Mouse (Mus musculus): ENCODE results near the gene Adap1. TPM values are rescaled to one million over a fixed set of nuclear protein-coding genes. Genes with fewer than 3 reads are reported as not detected.
A peak's percentile ranks its signal among the peaks of the same experiment; 100 is the strongest.

The Adap1 gene
- polyA plus RNA-seq, 1 experiment = 29.5 TPM

DNA sequence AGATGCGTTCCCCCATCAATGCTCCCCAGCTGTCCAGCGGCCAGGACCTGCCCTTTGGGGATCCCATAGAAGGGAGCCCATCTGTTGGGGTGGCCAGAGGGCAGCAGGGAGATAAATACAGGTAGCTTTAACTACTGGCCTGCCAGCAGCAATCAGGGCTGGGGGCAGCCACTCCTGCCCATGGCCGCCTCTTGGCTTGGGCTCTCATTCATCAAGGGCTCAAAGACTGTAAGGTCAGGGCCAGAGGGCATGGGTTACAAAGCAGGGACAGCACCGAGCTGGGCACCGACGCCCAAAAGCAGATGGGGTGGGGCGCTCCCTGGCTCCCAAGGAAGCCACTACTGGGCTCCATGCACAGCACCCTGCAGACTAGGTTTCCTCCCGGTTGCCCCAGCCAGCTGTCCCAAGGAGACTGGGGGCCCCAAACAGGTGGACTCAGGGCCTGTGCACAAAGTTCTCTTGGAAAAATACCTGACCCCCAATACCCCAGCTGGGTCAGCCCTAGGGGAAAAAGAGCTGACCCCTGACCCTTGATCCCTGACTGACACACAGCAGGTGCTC is 53.3 kb downstream of the Adap1 start:
- no peak overlapping the region for H3K4me3 ChIP-seq (ENCODE audit: insufficient read depth, low read depth, low read length)
- TF ChIP-seq POLR2A (IDR thresholded peaks at IDR 0.05; ENCODE audit: low read depth, low read length) = no peak
- no peak for TF ChIP-seq CTCF (conservative IDR thresholded peaks at IDR 0.05; ENCODE audit: insufficient read depth, insufficient read length, low read depth, low read length)
- 64% methylated on average over 8 of the region's 8 CpGs for WGBS
- H3K36me3 ChIP-seq (ENCODE audit: control insufficient read depth, insufficient read depth, low read length) = no peaks in the 10 kb centered on the region
- DNase-seq = no peak
- no peak overlapping the region for H3K27ac ChIP-seq (ENCODE audit: insufficient read depth, low read depth, low read length)
- H3K27me3 ChIP-seq (replicated peaks; ENCODE audit: control insufficient read depth, insufficient read depth, low read length) = no peaks in the 10 kb centered on the region
- H3K4me1 ChIP-seq (ENCODE audit: control insufficient read depth, insufficient read depth, low read length) = no peaks in the 10 kb centered on the region

DNA sequence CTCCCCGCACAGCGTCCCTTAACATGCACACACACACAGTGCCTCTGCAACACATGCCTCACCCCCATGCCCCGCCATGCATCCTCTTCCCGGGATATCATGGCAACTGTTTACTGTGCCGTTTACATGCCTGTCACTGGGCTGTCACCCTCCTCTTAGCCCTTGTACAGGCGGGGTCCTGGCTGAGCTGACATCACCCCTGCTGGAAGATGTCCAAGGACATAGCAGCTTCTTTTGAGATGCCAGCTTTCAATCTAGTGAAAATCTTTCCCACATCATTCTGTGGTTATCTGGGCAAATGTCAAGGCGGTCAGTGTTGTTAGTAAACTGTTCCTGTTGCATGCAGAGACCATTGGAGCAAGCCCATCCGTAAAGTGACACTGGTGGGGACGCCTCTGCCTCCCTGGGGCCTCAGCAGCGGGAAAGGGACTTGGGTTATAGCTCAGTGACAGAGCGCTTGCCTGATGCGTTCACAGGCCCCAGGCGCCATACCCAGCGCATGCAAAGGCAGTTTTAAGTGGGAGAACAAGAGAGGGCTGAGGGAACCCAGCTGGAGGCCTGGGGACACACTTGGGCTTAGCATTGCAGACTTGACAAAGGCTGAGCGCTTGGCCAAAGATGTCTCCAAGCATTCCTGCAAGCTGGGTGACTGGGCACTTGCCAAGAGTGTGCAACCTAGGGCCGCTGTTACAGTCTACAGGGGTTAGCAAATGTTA is 54.5 kb downstream of the Adap1 start:
- Histone ChIP-seq H3K4me1 (ENCODE audit: control insufficient read depth, insufficient read depth, low read length) (no peaks in the 10 kb centered on the region), H3K36me3 (ENCODE audit: control insufficient read depth, insufficient read depth, low read length) (no peaks in the 10 kb centered on the region), H3K27ac (ENCODE audit: insufficient read depth, low read depth, low read length) (no peak overlapping the region), H3K27me3 (replicated peaks; ENCODE audit: control insufficient read depth, insufficient read depth, low read length) (no peaks in the 10 kb centered on the region), H3K4me3 (ENCODE audit: insufficient read depth, low read depth, low read length) (no peak overlapping the region)
- no peak for DNase-seq
- TF ChIP-seq CTCF (conservative IDR thresholded peaks at IDR 0.05; ENCODE audit: insufficient read depth, insufficient read length, low read depth, low read length) (no peak), POLR2A (IDR thresholded peaks at IDR 0.05; ENCODE audit: low read depth, low read length) (no peak)
- 71% methylated on average over 16 of the region's 16 CpGs for WGBS

DNA sequence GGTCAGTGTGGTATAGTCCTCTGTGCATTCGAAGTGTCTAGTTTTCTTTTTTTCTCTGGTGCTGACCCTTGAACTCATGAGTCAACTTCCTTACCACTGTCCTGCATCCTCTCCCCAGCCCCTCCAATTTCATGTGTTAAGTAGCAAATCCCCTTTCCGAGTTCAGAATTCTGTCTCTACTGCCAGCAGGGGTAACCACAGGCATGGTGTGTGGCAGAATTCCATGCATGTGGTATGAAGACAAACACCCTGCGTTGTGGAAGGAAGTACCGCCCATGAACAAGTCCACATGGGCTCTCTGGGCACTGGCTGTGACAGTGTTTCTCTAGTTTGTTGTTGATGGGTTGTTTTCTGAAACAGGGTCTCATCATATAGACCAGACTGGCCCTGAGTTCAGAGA is 57.8 kb downstream of the Adap1 start:
- DNase-seq = no peak
- Histone ChIP-seq H3K36me3 (ENCODE audit: control insufficient read depth, insufficient read depth, low read length) (no peaks in the 10 kb centered on the region), H3K27ac (ENCODE audit: insufficient read depth, low read depth, low read length) (no peak overlapping the region), H3K27me3 (replicated peaks; ENCODE audit: control insufficient read depth, insufficient read depth, low read length) (no peaks in the 10 kb centered on the region), H3K4me1 (ENCODE audit: control insufficient read depth, insufficient read depth, low read length) (no peaks in the 10 kb centered on the region), H3K4me3 (ENCODE audit: insufficient read depth, low read depth, low read length) (no peak overlapping the region)
- 69% methylated on average over 4 of the region's 4 CpGs for WGBS
- TF ChIP-seq CTCF (conservative IDR thresholded peaks at IDR 0.05; ENCODE audit: insufficient read depth, insufficient read length, low read depth, low read length) = no peak
- TF ChIP-seq POLR2A (IDR thresholded peaks at IDR 0.05; ENCODE audit: low read depth, low read length) = no peak

DNA sequence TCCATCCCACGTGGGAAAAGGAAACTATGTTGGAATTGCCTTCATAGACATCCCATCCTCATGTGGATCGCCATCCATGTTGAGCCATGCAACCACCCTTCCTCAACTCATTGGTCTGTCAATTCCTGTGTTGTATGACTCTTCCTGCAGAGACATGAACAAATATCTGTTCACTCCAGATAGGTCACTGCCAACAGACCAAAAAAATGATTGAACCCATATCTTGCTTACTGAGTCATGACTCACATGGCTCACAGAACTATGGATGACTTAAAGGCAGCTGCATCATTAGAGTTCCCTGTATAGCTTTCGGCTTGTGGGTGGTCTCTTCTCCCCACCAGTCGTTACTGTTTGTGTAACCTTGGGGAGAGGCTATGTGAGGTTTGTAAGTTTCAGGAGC is 64.0 kb downstream of the Adap1 start:
- no peak for TF ChIP-seq CTCF (conservative IDR thresholded peaks at IDR 0.05; ENCODE audit: insufficient read depth, insufficient read length, low read depth, low read length)
- no peak for TF ChIP-seq POLR2A (IDR thresholded peaks at IDR 0.05; ENCODE audit: low read depth, low read length)
- Histone ChIP-seq H3K4me1 (ENCODE audit: control insufficient read depth, insufficient read depth, low read length) (peaks cover 22% of the 10 kb centered on the region; the same call in 1 of the 2 replicates), H3K4me3 (ENCODE audit: insufficient read depth, low read depth, low read length) (no peak overlapping the region), H3K27ac (ENCODE audit: insufficient read depth, low read depth, low read length) (no peak overlapping the region), H3K36me3 (ENCODE audit: control insufficient read depth, insufficient read depth, low read length) (no peaks in the 10 kb centered on the region), H3K27me3 (replicated peaks; ENCODE audit: control insufficient read depth, insufficient read depth, low read length) (no peaks in the 10 kb centered on the region)
- no peak for DNase-seq
- WGBS = 92% methylated on average over 4 of the region's 4 CpGs

DNA sequence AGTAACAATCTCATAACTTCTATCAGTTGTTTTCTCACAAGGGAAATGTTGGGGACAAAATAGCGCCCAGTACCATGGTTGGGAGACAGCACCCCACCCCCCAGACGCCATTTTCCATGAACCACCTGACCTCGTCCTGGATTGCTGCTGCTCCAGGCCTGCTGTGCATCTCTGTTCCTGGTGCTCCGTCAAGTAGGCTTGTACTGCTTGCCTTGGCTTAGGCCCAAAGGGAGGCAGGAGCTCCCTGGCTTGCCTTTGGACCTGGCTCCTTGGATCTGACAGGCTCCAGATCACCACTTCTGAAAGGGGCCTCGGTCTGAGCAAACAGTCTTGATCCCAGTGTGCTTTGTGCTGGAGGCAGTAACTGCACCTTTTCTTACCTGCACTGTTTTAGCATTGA is 65.6 kb downstream of the Adap1 start:
- Histone ChIP-seq H3K36me3 (ENCODE audit: control insufficient read depth, insufficient read depth, low read length) (no peaks in the 10 kb centered on the region), H3K27ac (ENCODE audit: insufficient read depth, low read depth, low read length) (no peak overlapping the region), H3K27me3 (replicated peaks; ENCODE audit: control insufficient read depth, insufficient read depth, low read length) (no peaks in the 10 kb centered on the region), H3K4me3 (ENCODE audit: insufficient read depth, low read depth, low read length) (no peak overlapping the region), H3K4me1 (ENCODE audit: control insufficient read depth, insufficient read depth, low read length) (peaks cover 28% of the 10 kb centered on the region)
- TF ChIP-seq CTCF (conservative IDR thresholded peaks at IDR 0.05; ENCODE audit: insufficient read depth, insufficient read length, low read depth, low read length) (no peak), POLR2A (IDR thresholded peaks at IDR 0.05; ENCODE audit: low read depth, low read length) (no peak)
- peak; percentile 74 for DNase-seq
- WGBS = 57% methylated on average over 5 of the region's 5 CpGs

DNA sequence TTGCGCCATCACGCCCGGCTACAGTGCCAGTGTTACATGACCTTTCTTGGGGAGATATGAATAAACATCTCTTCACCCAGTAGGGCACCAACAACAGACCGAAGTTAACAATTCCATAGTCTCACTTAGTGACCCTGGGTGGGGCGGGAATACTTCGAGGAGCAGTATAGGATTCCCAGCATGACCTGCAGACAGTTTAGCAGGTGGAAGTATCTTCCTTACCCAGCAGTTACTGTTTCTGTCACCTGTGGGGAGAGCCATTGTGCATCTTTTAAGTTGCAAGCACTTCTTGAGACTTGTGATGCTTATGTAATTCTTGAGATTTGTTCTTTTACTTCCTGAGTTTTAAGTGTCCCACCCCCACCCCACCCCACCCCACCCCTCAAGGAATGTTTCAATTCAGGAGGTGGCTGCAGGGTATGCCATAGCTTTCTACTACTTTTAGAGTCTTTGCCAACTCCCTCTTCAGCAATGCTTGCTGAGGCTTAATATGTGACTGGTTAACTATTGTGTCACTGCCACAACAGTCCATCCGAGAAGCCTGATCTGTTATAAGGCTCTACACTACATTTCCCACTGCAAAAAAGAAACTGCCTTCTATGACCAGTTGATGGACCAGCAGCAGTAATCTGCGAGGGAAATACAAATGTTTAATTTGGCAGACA is 66.9 kb downstream of the Adap1 start:
- no peak for TF ChIP-seq CTCF (conservative IDR thresholded peaks at IDR 0.05; ENCODE audit: insufficient read depth, insufficient read length, low read depth, low read length)
- no peak for TF ChIP-seq POLR2A (IDR thresholded peaks at IDR 0.05; ENCODE audit: low read depth, low read length)
- 63% methylated on average over 8 of the region's 8 CpGs for WGBS
- peak overlapping the region; percentile 46; the same call in 1 of the 2 replicates for H3K27ac ChIP-seq (ENCODE audit: insufficient read depth, low read depth, low read length)

DNA sequence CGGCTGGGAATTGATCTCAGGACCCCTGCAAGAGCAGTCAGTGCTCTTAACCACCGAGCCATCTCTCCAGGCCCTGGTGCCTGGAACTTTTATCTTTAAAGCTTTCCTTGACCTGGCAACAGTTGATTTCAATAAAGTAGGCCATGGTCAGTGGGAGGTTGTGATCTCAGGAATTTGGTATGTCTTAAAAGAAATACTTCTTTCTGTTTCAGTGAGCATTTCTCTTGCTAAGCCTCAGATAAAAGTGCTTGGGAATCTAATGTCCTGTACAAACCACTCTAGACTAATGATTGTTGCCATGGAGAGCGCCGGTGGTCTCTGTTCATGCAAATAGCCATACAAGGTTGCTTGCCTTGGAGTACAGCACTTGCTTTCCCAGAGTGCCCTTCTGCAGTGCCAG is 67.6 kb downstream of the Adap1 start:
- no peak for DNase-seq
- Histone ChIP-seq H3K4me1 (ENCODE audit: control insufficient read depth, insufficient read depth, low read length) (peaks cover 40% of the 10 kb centered on the region), H3K36me3 (ENCODE audit: control insufficient read depth, insufficient read depth, low read length) (no peaks in the 10 kb centered on the region), H3K4me3 (ENCODE audit: insufficient read depth, low read depth, low read length) (no peak overlapping the region), H3K27ac (ENCODE audit: insufficient read depth, low read depth, low read length) (peak overlapping the region; percentile 46; the same call in 1 of the 2 replicates), H3K27me3 (replicated peaks; ENCODE audit: control insufficient read depth, insufficient read depth, low read length) (no peaks in the 10 kb centered on the region)
- no peak for TF ChIP-seq CTCF (conservative IDR thresholded peaks at IDR 0.05; ENCODE audit: insufficient read depth, insufficient read length, low read depth, low read length)
- TF ChIP-seq POLR2A (IDR thresholded peaks at IDR 0.05; ENCODE audit: low read depth, low read length) = no peak
- 54% methylated on average over 4 of the region's 4 CpGs for WGBS

More for the DNA sequence above, 66.9 kb downstream of the Adap1 start:
- DNase-seq = peak; percentile 33
- H3K4me3 ChIP-seq (ENCODE audit: insufficient read depth, low read depth, low read length) = no peak overlapping the region
- H3K4me1 ChIP-seq (ENCODE audit: control insufficient read depth, insufficient read depth, low read length) = peaks cover 36% of the 10 kb centered on the region
- no peaks in the 10 kb centered on the region for H3K27me3 ChIP-seq (replicated peaks; ENCODE audit: control insufficient read depth, insufficient read depth, low read length)
- H3K36me3 ChIP-seq (ENCODE audit: control insufficient read depth, insufficient read depth, low read length) = no peaks in the 10 kb centered on the region
